Mouse (Mus musculus): ENCODE results near the gene Bach2.

GRCm38 (mm10) chr4:32538488-32538887 lies 299.9 kb downstream of the Bach2 start:
- TF ChIP-seq CTCF (IDR thresholded peaks at IDR 0.05; ENCODE audit: low read depth) (no peak), EP300 (IDR thresholded peaks at IDR 0.05; ENCODE audit: low read depth) (no peak)
